Mouse (Mus musculus): ENCODE results near the gene Shroom2. TPM values are rescaled to one million over a fixed set of nuclear protein-coding genes. Genes with fewer than 3 reads are reported as not detected.
A peak's percentile ranks its signal among the peaks of the same experiment; 100 is the strongest.

The Shroom2 gene
- polyA plus RNA-seq, 1 experiment = 5.2 TPM

DNA sequence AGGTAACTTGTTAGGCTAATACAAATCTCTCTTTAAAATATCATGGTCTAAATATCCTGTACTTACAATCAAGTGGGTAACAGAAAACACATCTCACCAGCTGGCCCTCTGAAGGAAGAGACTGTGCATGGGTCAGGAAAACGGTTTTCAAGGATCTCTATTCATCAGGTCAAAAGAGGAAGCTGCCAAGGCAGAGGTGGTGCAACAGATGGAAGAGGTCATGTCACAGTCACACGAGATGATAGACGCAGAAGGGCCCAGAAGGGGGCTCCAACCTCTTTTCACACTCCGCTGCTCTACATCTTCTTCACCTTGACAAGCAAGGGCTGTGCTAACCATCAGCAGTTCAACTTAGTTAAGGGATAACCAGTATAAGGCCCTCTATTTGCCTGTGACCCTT lies 60.9 kb downstream of the Shroom2 start:
- DNase-seq = no peak
- WGBS = 38% methylated on average over 4 of the region's 4 CpGs
- Histone ChIP-seq H3K4me1 (ENCODE audit: control insufficient read depth, insufficient read depth, low read length) (no peaks in the 10 kb centered on the region; the same call in 1 of the 2 replicates), H3K4me3 (replicated peaks; ENCODE audit: extremely low read depth, low read depth, low read length) (no peak overlapping the region)
- TF ChIP-seq CTCF (IDR thresholded peaks at IDR 0.05; ENCODE audit: insufficient read depth, low read length) (no peak), POLR2A (IDR thresholded peaks at IDR 0.05; ENCODE audit: borderline replicate concordance, extremely low read depth, low read depth, low read length) (no peak)

DNA sequence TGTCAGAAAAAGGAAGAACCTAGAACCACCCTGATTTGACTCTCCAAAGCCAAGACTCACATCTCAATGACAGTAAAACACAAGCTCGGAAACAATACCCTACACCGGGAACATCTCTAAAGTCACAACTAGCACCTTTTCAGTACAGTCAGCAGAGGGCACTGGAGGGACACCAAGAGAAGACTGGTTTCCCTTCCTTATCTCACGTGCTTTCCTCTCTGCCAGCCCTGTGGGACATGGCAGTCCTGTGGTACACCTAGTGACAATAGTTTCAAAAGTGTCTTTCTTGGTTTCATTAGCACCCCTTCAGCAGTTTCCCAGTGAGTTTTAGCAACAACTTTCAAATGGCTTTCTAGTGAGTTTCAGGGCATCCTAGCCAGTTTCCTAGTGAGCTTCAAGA lies 63.9 kb downstream of the Shroom2 start:
- WGBS = 39% methylated on average over 3 of the region's 3 CpGs
- TF ChIP-seq POLR2A (IDR thresholded peaks at IDR 0.05; ENCODE audit: borderline replicate concordance, extremely low read depth, low read depth, low read length) = no peak
- peak; percentile 57 for TF ChIP-seq CTCF (IDR thresholded peaks at IDR 0.05; ENCODE audit: insufficient read depth, low read length)
- Histone ChIP-seq H3K4me3 (replicated peaks; ENCODE audit: extremely low read depth, low read depth, low read length) (no peak overlapping the region), H3K4me1 (ENCODE audit: control insufficient read depth, insufficient read depth, low read length) (no peaks in the 10 kb centered on the region; the same call in 1 of the 2 replicates)
- peak; percentile 12 for DNase-seq

DNA sequence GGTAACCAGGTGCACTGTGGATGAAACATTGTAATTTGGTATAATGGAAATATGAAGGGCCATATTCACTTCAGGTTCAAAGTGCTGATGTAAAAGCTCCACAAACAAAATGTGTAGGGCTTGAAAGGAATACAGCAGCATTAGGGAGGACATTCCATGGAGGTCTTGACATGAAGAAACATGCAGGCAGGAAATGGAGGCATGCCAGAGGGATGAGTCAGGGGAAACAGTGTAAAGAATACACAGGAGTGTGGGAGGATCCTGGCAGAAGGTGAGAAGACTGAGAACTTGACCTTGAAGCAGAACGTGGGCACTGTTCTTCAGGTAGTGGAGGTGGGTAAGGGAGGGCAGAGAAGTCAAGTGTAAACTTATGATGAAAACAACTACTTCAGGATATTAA lies 65.6 kb downstream of the Shroom2 start:
- DNase-seq = no peak
- no peaks in the 10 kb centered on the region; the same call in 1 of the 2 replicates for H3K4me1 ChIP-seq (ENCODE audit: control insufficient read depth, insufficient read depth, low read length)
- WGBS = 43% methylated on average over 1 of the region's 1 CpGs
- TF ChIP-seq CTCF (IDR thresholded peaks at IDR 0.05; ENCODE audit: insufficient read depth, low read length) = no peak
- no peak for TF ChIP-seq POLR2A (IDR thresholded peaks at IDR 0.05; ENCODE audit: borderline replicate concordance, extremely low read depth, low read depth, low read length)
- no peak overlapping the region for H3K4me3 ChIP-seq (replicated peaks; ENCODE audit: extremely low read depth, low read depth, low read length)

DNA sequence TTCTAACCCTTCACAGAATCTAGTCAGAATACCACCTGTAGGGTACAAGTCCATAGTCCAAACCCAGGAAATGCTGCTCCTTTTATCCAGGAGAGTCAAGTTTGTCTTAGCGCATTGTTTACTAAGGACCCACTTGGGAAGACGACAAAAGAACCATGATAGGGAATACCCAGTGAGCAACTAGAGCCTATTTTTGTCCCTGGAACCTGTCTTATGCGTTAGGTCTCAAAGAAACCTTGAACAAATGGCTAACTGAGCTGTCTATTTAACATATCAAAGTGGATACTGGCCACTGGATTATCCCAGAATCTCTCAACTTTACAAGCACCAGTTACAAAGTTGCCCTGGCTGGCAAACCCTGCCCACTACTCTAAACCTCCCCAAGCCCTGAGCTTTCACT lies 67.6 kb downstream of the Shroom2 start:
- Histone ChIP-seq H3K4me1 (ENCODE audit: control insufficient read depth, insufficient read depth, low read length) (no peaks in the 10 kb centered on the region; the same call in 1 of the 2 replicates), H3K4me3 (replicated peaks; ENCODE audit: extremely low read depth, low read depth, low read length) (no peak overlapping the region)
- WGBS = 66% methylated on average over 3 of the region's 3 CpGs
- TF ChIP-seq CTCF (IDR thresholded peaks at IDR 0.05; ENCODE audit: insufficient read depth, low read length) (no peak), POLR2A (IDR thresholded peaks at IDR 0.05; ENCODE audit: borderline replicate concordance, extremely low read depth, low read depth, low read length) (no peak)
- DNase-seq = no peak

DNA sequence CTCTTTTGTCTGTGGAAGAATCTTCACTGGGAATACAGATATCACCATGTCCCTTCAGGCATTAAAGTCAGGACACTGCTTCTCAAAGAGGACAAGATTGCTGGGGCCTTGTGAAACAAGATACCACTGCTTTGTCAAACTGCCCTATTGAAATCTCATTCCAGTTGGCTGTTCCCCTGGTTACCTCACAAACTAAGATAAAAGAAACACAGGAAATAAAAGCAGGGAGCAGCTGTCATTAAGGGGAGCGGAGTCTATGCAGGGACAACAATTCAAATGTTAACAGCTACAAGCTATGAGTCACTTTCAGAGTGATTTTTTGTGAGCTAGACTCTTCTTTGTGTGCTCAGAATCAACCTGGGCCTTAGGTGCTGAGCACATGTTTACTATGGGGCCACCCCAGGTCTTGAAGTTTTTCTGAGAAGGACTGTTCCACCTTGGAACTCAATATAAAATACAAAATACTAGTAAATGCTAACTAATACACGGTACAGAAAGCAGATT lies 78.4 kb downstream of the Shroom2 start:
- TF ChIP-seq CTCF (IDR thresholded peaks at IDR 0.05; ENCODE audit: insufficient read depth, low read length) (no peak), POLR2A (IDR thresholded peaks at IDR 0.05; ENCODE audit: borderline replicate concordance, extremely low read depth, low read depth, low read length) (no peak)
- WGBS = 45% methylated on average over 2 of the region's 2 CpGs
- Histone ChIP-seq H3K4me1 (ENCODE audit: control insufficient read depth, insufficient read depth, low read length) (no peaks in the 10 kb centered on the region), H3K4me3 (replicated peaks; ENCODE audit: extremely low read depth, low read depth, low read length) (no peak overlapping the region)
- DNase-seq = no peak

DNA sequence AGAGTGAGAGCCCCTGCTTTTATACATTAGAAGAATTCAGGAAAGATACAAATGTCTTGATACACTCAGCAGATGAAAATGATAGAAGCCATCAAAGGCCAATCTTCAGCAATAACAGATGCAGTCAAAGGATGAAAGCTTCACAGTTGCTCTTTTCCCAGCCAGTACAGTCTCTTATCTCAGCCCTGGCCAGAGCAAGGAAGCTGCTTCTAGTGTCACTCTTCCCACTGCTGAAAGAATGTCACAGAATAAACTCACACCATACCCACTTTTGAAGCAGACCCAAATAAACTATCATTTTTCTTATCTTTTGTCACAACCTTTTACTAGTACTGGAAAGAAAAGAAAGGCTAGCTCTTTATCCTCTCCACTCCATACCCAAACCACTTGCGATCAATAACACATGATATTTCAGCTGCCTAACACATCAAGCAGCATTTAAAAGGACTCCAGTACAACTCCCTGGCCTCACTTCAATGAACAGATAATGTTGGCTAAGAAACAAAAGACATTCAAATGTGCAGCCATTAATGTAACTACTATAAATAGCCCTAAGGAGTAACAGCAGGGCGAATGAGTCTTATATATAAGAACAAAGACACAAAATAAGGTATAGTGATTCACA lies 90.0 kb downstream of the Shroom2 start:
- Histone ChIP-seq H3K4me3 (replicated peaks; ENCODE audit: extremely low read depth, low read depth, low read length) (no peak overlapping the region), H3K4me1 (ENCODE audit: control insufficient read depth, insufficient read depth, low read length) (no peaks in the 10 kb centered on the region)
- TF ChIP-seq POLR2A (IDR thresholded peaks at IDR 0.05; ENCODE audit: borderline replicate concordance, extremely low read depth, low read depth, low read length) = no peak
- no peak for TF ChIP-seq CTCF (IDR thresholded peaks at IDR 0.05; ENCODE audit: insufficient read depth, low read length)
- DNase-seq = no peak
- 62% methylated on average over 2 of the region's 2 CpGs for WGBS

DNA sequence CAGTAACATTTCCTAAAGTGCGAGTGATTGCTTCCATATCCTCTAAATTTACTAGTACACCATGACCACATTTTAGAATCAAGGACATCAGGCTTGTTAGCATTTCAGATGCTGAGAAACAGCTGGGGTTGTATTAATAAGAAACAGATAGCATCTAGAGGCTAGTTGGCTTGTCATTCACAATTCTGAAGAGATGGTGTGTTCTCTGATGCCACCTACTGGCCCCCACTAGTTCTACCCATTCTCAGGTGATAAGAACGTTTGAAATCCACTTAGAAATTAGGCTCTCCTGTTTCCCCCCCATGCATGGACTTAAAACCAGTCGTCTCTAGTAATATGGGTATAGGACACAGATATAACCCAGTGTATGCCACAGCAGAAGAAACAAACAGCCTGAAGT lies 92.9 kb downstream of the Shroom2 start:
- no peak for DNase-seq

DNA sequence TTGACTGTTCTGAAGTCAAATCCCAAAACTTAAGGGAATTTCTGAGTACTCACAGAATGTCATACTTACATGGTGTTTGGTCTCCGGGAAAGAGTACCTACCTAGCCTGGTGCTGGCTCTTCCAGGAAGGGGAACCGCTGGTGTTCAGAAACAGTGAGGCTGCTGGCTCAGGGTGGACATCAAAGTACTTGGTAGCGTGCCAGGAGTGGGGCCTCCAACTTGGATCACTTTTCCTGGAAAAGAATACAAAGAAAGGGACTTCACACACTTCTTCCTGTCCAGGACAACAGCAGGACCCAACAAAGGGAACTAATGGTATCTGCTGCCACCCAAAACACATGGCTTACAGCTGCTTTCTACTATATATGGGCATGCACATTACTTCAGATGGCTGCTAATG lies 95.8 kb downstream of the Shroom2 start:
- WGBS = 61% methylated on average over 3 of the region's 3 CpGs
- no peak overlapping the region for H3K4me3 ChIP-seq (replicated peaks; ENCODE audit: extremely low read depth, low read depth, low read length)
- DNase-seq = no peak
- H3K4me1 ChIP-seq (ENCODE audit: control insufficient read depth, insufficient read depth, low read length) = no peaks in the 10 kb centered on the region
- TF ChIP-seq CTCF (IDR thresholded peaks at IDR 0.05; ENCODE audit: insufficient read depth, low read length) (no peak), POLR2A (IDR thresholded peaks at IDR 0.05; ENCODE audit: borderline replicate concordance, extremely low read depth, low read depth, low read length) (no peak)

More for the DNA sequence above, 92.9 kb downstream of the Shroom2 start:
- no peak overlapping the region for H3K4me3 ChIP-seq (replicated peaks; ENCODE audit: extremely low read depth, low read depth, low read length)
- TF ChIP-seq CTCF (IDR thresholded peaks at IDR 0.05; ENCODE audit: insufficient read depth, low read length) (no peak), POLR2A (IDR thresholded peaks at IDR 0.05; ENCODE audit: borderline replicate concordance, extremely low read depth, low read depth, low read length) (no peak)
- 57% methylated on average over 3 of the region's 3 CpGs for WGBS
- H3K4me1 ChIP-seq (ENCODE audit: control insufficient read depth, insufficient read depth, low read length) = no peaks in the 10 kb centered on the region

DNA sequence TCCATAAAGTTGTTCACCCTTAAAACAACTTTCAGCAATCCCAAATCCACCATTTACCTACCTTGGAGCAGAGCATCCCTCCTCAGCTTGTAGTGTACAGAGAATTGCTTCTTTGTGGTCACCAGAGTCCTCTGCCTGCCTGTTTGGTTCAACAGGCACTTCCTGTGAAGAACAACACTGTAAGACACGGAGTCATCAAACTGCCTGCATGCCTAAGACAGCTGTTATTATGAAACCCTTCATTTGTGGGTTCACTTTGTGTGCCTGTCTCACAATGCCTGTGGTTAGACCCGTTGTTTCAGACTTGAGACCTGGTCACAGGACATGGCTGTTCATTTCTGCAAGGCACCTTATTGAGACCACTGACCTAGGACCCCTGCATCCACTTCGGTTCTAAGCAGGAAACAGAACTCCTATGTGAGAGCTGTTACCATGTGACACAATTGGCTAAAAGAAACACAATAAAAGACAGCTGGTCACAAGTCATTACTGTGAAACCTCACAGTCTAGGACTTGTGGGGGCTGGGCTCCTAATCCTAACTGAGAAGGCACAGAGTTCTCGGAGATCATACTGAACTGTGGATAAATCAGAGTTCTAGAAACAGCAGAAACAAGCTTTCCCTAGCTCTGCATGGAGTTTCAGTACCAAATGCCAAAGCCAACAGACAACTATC lies 111.8 kb downstream of the Shroom2 start:
- TF ChIP-seq CTCF (IDR thresholded peaks at IDR 0.05; ENCODE audit: insufficient read depth, low read length) = no peak
- TF ChIP-seq POLR2A (IDR thresholded peaks at IDR 0.05; ENCODE audit: borderline replicate concordance, extremely low read depth, low read depth, low read length) = no peak
- no peak for DNase-seq
- no peak overlapping the region for H3K4me3 ChIP-seq (replicated peaks; ENCODE audit: extremely low read depth, low read depth, low read length)
- WGBS = 56% methylated on average over 4 of the region's 4 CpGs
- no peaks in the 10 kb centered on the region for H3K4me1 ChIP-seq (ENCODE audit: control insufficient read depth, insufficient read depth, low read length)

DNA sequence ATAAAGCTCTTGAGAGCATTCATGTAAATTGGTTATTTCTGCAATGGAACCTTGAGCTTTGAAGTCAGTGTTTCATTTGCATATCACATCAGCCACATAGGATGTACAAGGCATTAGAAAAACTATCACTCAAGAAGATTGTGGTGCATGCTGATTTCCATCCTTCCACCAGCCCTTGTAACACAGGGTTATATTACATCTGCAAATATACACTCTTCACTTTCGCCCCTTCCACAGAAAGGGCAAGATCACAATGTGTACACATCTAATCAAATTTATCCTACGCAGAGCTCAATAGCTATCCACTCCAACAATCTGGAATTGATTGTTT lies 112.7 kb downstream of the Shroom2 start:
- WGBS = 84% methylated on average over 2 of the region's 2 CpGs
- TF ChIP-seq POLR2A (IDR thresholded peaks at IDR 0.05; ENCODE audit: borderline replicate concordance, extremely low read depth, low read depth, low read length) = no peak
- TF ChIP-seq CTCF (IDR thresholded peaks at IDR 0.05; ENCODE audit: insufficient read depth, low read length) = no peak
- DNase-seq = no peak

More for the DNA sequence above, 112.7 kb downstream of the Shroom2 start:
- H3K4me1 ChIP-seq (ENCODE audit: control insufficient read depth, insufficient read depth, low read length) = no peaks in the 10 kb centered on the region
- no peak overlapping the region for H3K4me3 ChIP-seq (replicated peaks; ENCODE audit: extremely low read depth, low read depth, low read length)

Data from lung, adult 2 months (tissue).